Mouse (Mus musculus) heart, embryonic 16.5 days (tissue): Measurements from ENCODE around the gene Olfr1290. TPM values are rescaled to one million over a fixed set of nuclear protein-coding genes. Genes with fewer than 3 reads are reported as not detected.

Source experiments
- ATAC-seq: fragments of 200-750 bp; cut with Nextera tagmentation; replicated peaks from 2 replicates; pipeline ENCODE4 v1.8.0; 2017; ENCODE audit warnings: moderate number of reproducible peaks; ENCODE audit not compliant: insufficient read depth, low FRiP score; ENCODE audit errors: extremely low read depth
- H3K27ac ChIP-seq: fragments of 300-500 bp; sonication (generic); 2 replicates; pipeline ENCODE4 v1.5.1; 2014; ENCODE audit warnings: mild to moderate bottlenecking, low read length, control low read depth, moderate library complexity
- H3K27me3 ChIP-seq: fragments of 300-500 bp; sonication (generic); 2 replicates; pipeline ENCODE4 v1.6.1; 2014; ENCODE audit warnings: low read length, mixed read lengths; ENCODE audit not compliant: control insufficient read depth, insufficient read depth
- H3K36me3 ChIP-seq: fragments of 300-500 bp; sonication (generic); 2 replicates; pipeline ENCODE4 v1.6.1; 2014; ENCODE audit not compliant: control insufficient read depth, insufficient read depth
- H3K4me1 ChIP-seq: fragments of 300-500 bp; sonication (generic); 2 replicates; pipeline ENCODE4 v1.6.1; 2014; ENCODE audit warnings: low read length, mixed read lengths; ENCODE audit not compliant: control insufficient read depth, insufficient read depth
- H3K4me2 ChIP-seq: fragments of 300-500 bp; sonication (generic); 2 replicates; pipeline ENCODE4 v1.6.1; 2014; ENCODE audit warnings: low read depth, mild to moderate bottlenecking, control low read depth, low read length
- H3K4me3 ChIP-seq: fragments of 300-500 bp; sonication (generic); 2 replicates; pipeline ENCODE4 v1.5.1; 2014; ENCODE audit warnings: mild to moderate bottlenecking, control low read depth, low read length
- H3K9ac ChIP-seq: fragments of 300-500 bp; sonication (generic); 2 replicates; pipeline ENCODE4 v1.6.1; 2014; ENCODE audit warnings: low read length, control low read depth
- H3K9me3 ChIP-seq: fragments of 300-500 bp; sonication (generic); replicated peaks from 2 replicates; pipeline ENCODE4 v1.6.1; 2016; ENCODE audit warnings: low read length; ENCODE audit not compliant: control insufficient read depth
- WGBS: fragments of 180-500 bp; shearing (Covaris S2); extraction: QIAGEN DNeasy Blood & Tissue Kit; methylation state at CpG from one replicate; pipeline ENCODE4 v1.1.7; 2014; 5-methylcytosine and 5-hydroxymethylcytosine counted together
- polyA plus RNA-seq: library from polyadenylated mRNA; unstranded; fragments of >200 nt; fragmentation: Nextera tagmentation; extraction: Ambion mirVana; gene quantifications from 2 replicates; pipeline ENCODE4 v1.2.1, GENCODE M21; 2015

The Olfr1290 gene
- not detected in 2 replicates for polyA plus RNA-seq

GRCm38 (mm10) chr2:111493729-111494128, at the start of gene Olfr1290:
TSS of gene Olfr1290 (minus strand) at chr2:111493829.
- no peak for ATAC-seq
- H3K27ac ChIP-seq: no peak within 1 kb of the TSS
- no peaks in the 10 kb centered on the region for H3K36me3 ChIP-seq
- no peak within 1 kb of the TSS for H3K4me2 ChIP-seq
- H3K4me1 ChIP-seq: no peaks in the 10 kb centered on the region
- H3K27me3 ChIP-seq: no peaks in the 10 kb centered on the region
- no peak within 1 kb of the TSS for H3K4me3 ChIP-seq
- no peak within 1 kb of the TSS for H3K9ac ChIP-seq
- no peaks in the 10 kb centered on the region; the same call in 1 of the 2 replicates for H3K9me3 ChIP-seq
- WGBS: 70% methylated on average over 5 of the region's 5 CpGs

- Histone ChIP-seq H3K9me3 (no peaks in the 10 kb centered on the region), H3K4me1 (no peaks in the 10 kb centered on the region), H3K4me2 (no peak within 1 kb of the TSS), H3K27me3 (no peaks in the 10 kb centered on the region), H3K27ac (no peak within 1 kb of the TSS), H3K36me3 (no peaks in the 10 kb centered on the region), H3K9ac (no peak within 1 kb of the TSS), H3K4me3 (no peak within 1 kb of the TSS)
- no peak for ATAC-seq
- WGBS: 43% methylated on average over 1 of the region's 1 CpGs
Observed at GRCm38 (mm10) chr2:111540191-111540590, 46.6 kb upstream of the Olfr1290 start, which contains the start of gene Olfr1294. TSS of gene Olfr1294 (minus strand) at chr2:111540291.

- no peak within 1 kb of the TSS for H3K4me3 ChIP-seq
- no peak for ATAC-seq
- WGBS: 73% methylated on average over 1 of the region's 1 CpGs
- no peak within 1 kb of the TSS for H3K4me2 ChIP-seq
- peaks cover 5% of the 10 kb centered on the region; the same call in 1 of the 2 replicates for H3K9me3 ChIP-seq
- H3K4me1 ChIP-seq: no peaks in the 10 kb centered on the region
- H3K27me3 ChIP-seq: no peaks in the 10 kb centered on the region
- H3K27ac ChIP-seq: no peak within 1 kb of the TSS
- H3K9ac ChIP-seq: no peak within 1 kb of the TSS
- H3K36me3 ChIP-seq: no peaks in the 10 kb centered on the region
Observed at GRCm38 (mm10) chr2:111524903-111525302, 31.3 kb upstream of the Olfr1290 start, which contains the start of gene Olfr1293-ps. TSS of gene Olfr1293-ps (plus strand) at chr2:111525203.

- Histone ChIP-seq H3K4me1 (no peaks in the 10 kb centered on the region), H3K36me3 (no peaks in the 10 kb centered on the region), H3K27me3 (no peaks in the 10 kb centered on the region), H3K4me3 (no peak overlapping the region), H3K9me3 (peaks cover 9% of the 10 kb centered on the region), H3K9ac (no peak overlapping the region), H3K27ac (no peak overlapping the region), H3K4me2 (no peak overlapping the region)
- 84% methylated on average over 10 of the region's 10 CpGs for WGBS
- no peak for ATAC-seq
Observed at GRCm38 (mm10) chr2:111517451-111517850, 23.8 kb upstream of the Olfr1290 start.

GRCm38 (mm10) chr2:111496880-111497279, 3.3 kb upstream of the Olfr1290 start, which contains the start of gene Olfr1291-ps1:
TSS of gene Olfr1291-ps1 (plus strand) at chr2:111497180.
- Histone ChIP-seq H3K27ac (no peak within 1 kb of the TSS), H3K4me1 (no peaks in the 10 kb centered on the region), H3K9ac (no peak within 1 kb of the TSS), H3K4me3 (no peak within 1 kb of the TSS), H3K4me2 (no peak within 1 kb of the TSS), H3K9me3 (no peaks in the 10 kb centered on the region; the same call in 1 of the 2 replicates), H3K27me3 (no peaks in the 10 kb centered on the region), H3K36me3 (no peaks in the 10 kb centered on the region)
- WGBS: 87% methylated on average over 3 of the region's 3 CpGs
- no peak for ATAC-seq

GRCm38 (mm10) chr2:111480519-111480918, 13.1 kb downstream of the Olfr1290 start, which contains the start of gene Olfr1289:
TSS of gene Olfr1289 (plus strand) at chr2:111480819.
- no peak within 1 kb of the TSS for H3K27ac ChIP-seq
- 76% methylated on average over 1 of the region's 1 CpGs for WGBS
- no peaks in the 10 kb centered on the region for H3K36me3 ChIP-seq
- H3K4me1 ChIP-seq: no peaks in the 10 kb centered on the region
- H3K9me3 ChIP-seq: no peaks in the 10 kb centered on the region
- no peak within 1 kb of the TSS for H3K4me2 ChIP-seq
- no peaks in the 10 kb centered on the region for H3K27me3 ChIP-seq
- no peak for ATAC-seq
- H3K4me3 ChIP-seq: no peak within 1 kb of the TSS
- H3K9ac ChIP-seq: no peak within 1 kb of the TSS

GRCm38 (mm10) chr2:111473801-111474200, 19.8 kb downstream of the Olfr1290 start, which contains the start of gene Olfr1288:
TSS of gene Olfr1288 (plus strand) at chr2:111474101.
- Histone ChIP-seq H3K9ac (no peak within 1 kb of the TSS), H3K4me2 (no peak within 1 kb of the TSS), H3K36me3 (no peaks in the 10 kb centered on the region), H3K27ac (no peak within 1 kb of the TSS), H3K4me1 (no peaks in the 10 kb centered on the region), H3K9me3 (no peaks in the 10 kb centered on the region), H3K4me3 (no peak within 1 kb of the TSS), H3K27me3 (no peaks in the 10 kb centered on the region)
- no peak for ATAC-seq
- 92% methylated on average over 1 of the region's 1 CpGs for WGBS

GRCm38 (mm10) chr2:111448842-111449241, 44.8 kb downstream of the Olfr1290 start, which contains the start of gene Olfr1287:
TSS of gene Olfr1287 (plus strand) at chr2:111449142.
- Histone ChIP-seq H3K36me3 (no peaks in the 10 kb centered on the region), H3K4me2 (no peak within 1 kb of the TSS), H3K9ac (no peak within 1 kb of the TSS), H3K4me1 (no peaks in the 10 kb centered on the region), H3K27ac (no peak within 1 kb of the TSS), H3K27me3 (no peaks in the 10 kb centered on the region), H3K9me3 (no peaks in the 10 kb centered on the region), H3K4me3 (no peak within 1 kb of the TSS)
- 44% methylated on average over 1 of the region's 1 CpGs for WGBS
- ATAC-seq: no peak
